Mouse (Mus musculus): ENCODE measurements around the gene Pigm. TPM values are rescaled to one million over a fixed set of nuclear protein-coding genes. Genes with fewer than 3 reads are reported as not detected.

The Pigm gene
- polyA plus RNA-seq, 1 experiment from 2014 or later: 6.6 TPM

- H3K4me3 ChIP-seq: no peak overlapping the region
- H3K9me3 ChIP-seq: no peaks in the 10 kb centered on the region
- ATAC-seq (ENCODE audit: insufficient number of reproducible peaks, insufficient read depth, low FRiP score, low TSS enrichment, low read depth): no peak
- 86% methylated on average over 6 of the region's 6 CpGs for WGBS
- peaks cover 4% of the 10 kb centered on the region; the same call in 1 of the 2 replicates for H3K27me3 ChIP-seq
- no peaks in the 10 kb centered on the region for H3K36me3 ChIP-seq
- no peak overlapping the region for H3K4me2 ChIP-seq
- no peak overlapping the region for H3K27ac ChIP-seq
- peaks cover 16% of the 10 kb centered on the region for H3K4me1 ChIP-seq
- H3K9ac ChIP-seq: no peak overlapping the region
These were observed 37.9 kb downstream of the Pigm start for GRCm38 (mm10) chr1:172414231-172414585.

- 84% methylated on average over 7 of the region's 7 CpGs for WGBS
- Histone ChIP-seq H3K36me3 (no peaks in the 10 kb centered on the region), H3K27me3 (peaks cover 4% of the 10 kb centered on the region; the same call in 1 of the 2 replicates), H3K4me3 (no peak overlapping the region), H3K27ac (no peak overlapping the region), H3K4me2 (no peak overlapping the region), H3K4me1 (peaks cover 13% of the 10 kb centered on the region), H3K9ac (no peak overlapping the region), H3K9me3 (no peaks in the 10 kb centered on the region)
- no peak for ATAC-seq (ENCODE audit: insufficient number of reproducible peaks, insufficient read depth, low FRiP score, low TSS enrichment, low read depth)
These were observed 38.7 kb downstream of the Pigm start for GRCm38 (mm10) chr1:172415061-172415460.

GRCm38 (mm10) chr1:172418173-172418572, 41.8 kb downstream of the Pigm start:
- no peak overlapping the region for H3K4me3 ChIP-seq
- H3K27ac ChIP-seq: no peak overlapping the region
- WGBS: 9% methylated on average over 6 of the region's 6 CpGs
- no peak overlapping the region for H3K9ac ChIP-seq
- H3K27me3 ChIP-seq: peaks cover 4% of the 10 kb centered on the region; the same call in 1 of the 2 replicates
- H3K36me3 ChIP-seq: no peaks in the 10 kb centered on the region
- ATAC-seq (ENCODE audit: insufficient number of reproducible peaks, insufficient read depth, low FRiP score, low TSS enrichment, low read depth): no peak
- no peak overlapping the region for H3K4me2 ChIP-seq
- H3K4me1 ChIP-seq: peaks cover 13% of the 10 kb centered on the region
- no peaks in the 10 kb centered on the region for H3K9me3 ChIP-seq

DNA sequence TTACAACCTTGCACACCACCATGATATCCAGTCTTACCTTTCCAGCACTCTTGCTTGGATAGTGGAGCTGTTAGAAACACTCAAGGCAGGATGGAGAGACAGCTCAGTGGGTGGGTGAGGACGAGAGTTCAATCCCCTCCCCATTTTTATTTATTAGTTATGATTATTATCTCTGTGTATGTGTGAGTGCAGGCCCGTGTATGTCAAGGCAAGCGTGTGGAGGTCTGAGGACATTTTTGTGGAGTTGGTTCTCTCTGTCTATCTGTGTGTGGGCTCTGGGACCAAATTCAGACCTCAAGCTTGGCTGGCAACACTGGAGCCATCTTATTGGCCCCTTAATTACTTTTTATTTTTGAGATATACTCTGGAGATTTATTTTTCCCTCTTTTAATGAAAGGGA, 42.3 kb downstream of the Pigm start:
- WGBS: 40% methylated on average over 3 of the region's 3 CpGs
- no peak for ATAC-seq (ENCODE audit: insufficient number of reproducible peaks, insufficient read depth, low FRiP score, low TSS enrichment, low read depth)

DNA sequence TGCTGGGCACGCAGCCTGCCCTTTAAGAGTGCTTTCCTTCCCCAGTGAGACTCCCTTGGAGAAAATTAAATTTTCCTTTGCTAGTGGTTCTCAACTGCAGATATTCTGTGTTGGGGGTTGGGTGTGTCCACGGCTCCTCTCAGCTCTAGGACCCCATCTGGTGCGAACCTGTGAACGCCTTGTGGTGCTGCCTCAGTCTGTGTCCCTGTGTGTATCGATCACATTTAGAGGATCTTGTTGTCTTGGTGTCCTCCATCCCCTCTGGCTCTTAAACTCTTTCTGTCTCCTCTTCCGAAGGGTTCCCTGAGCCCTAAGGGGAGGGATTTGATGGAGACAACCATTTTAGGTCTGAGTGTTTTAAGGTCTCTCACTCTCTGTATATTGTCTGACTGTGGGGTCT, 43.8 kb downstream of the Pigm start:
- no peak for ATAC-seq (ENCODE audit: insufficient number of reproducible peaks, insufficient read depth, low FRiP score, low TSS enrichment, low read depth)
- Histone ChIP-seq H3K9me3 (no peaks in the 10 kb centered on the region), H3K27ac (no peak overlapping the region), H3K9ac (no peak overlapping the region), H3K4me1 (peaks cover 13% of the 10 kb centered on the region), H3K4me3 (no peak overlapping the region), H3K27me3 (no peaks in the 10 kb centered on the region), H3K4me2 (no peak overlapping the region), H3K36me3 (no peaks in the 10 kb centered on the region)
- WGBS: 87% methylated on average over 6 of the region's 6 CpGs

More for the DNA sequence above, 42.3 kb downstream of the Pigm start:
- Histone ChIP-seq H3K4me3 (no peak overlapping the region), H3K27me3 (peaks cover 4% of the 10 kb centered on the region; the same call in 1 of the 2 replicates), H3K4me1 (peaks cover 13% of the 10 kb centered on the region), H3K9ac (no peak overlapping the region), H3K4me2 (no peak overlapping the region), H3K27ac (no peak overlapping the region), H3K9me3 (no peaks in the 10 kb centered on the region), H3K36me3 (no peaks in the 10 kb centered on the region)

- no peak for ATAC-seq (ENCODE audit: insufficient number of reproducible peaks, insufficient read depth, low FRiP score, low TSS enrichment, low read depth)
- peaks cover 8% of the 10 kb centered on the region for H3K4me1 ChIP-seq
- H3K27ac ChIP-seq: no peak overlapping the region
- no peaks in the 10 kb centered on the region for H3K36me3 ChIP-seq
- 40% methylated on average over 1 of the region's 1 CpGs for WGBS
- H3K27me3 ChIP-seq: no peaks in the 10 kb centered on the region
- H3K4me2 ChIP-seq: no peak overlapping the region
- no peak overlapping the region for H3K4me3 ChIP-seq
- H3K9me3 ChIP-seq: no peaks in the 10 kb centered on the region
- no peak overlapping the region for H3K9ac ChIP-seq
These were observed 47.0 kb downstream of the Pigm start for GRCm38 (mm10) chr1:172423393-172423792.

GRCm38 (mm10) chr1:172426419-172426818, 50.1 kb downstream of the Pigm start:
- Histone ChIP-seq H3K9ac (no peak overlapping the region), H3K9me3 (no peaks in the 10 kb centered on the region), H3K27me3 (no peaks in the 10 kb centered on the region), H3K4me1 (0 out of 2 replicates have a peak, but pooled peaks cover 3% of the 10 kb centered on the region), H3K4me2 (no peak overlapping the region), H3K4me3 (no peak overlapping the region), H3K36me3 (no peaks in the 10 kb centered on the region), H3K27ac (no peak overlapping the region)
- 45% methylated on average over 1 of the region's 1 CpGs for whole genome bisulfite sequencing
- no peak for ATAC-seq (ENCODE audit: insufficient number of reproducible peaks, insufficient read depth, low FRiP score, low TSS enrichment, low read depth)

GRCm38 (mm10) chr1:172427841-172428240, 51.5 kb downstream of the Pigm start:
- 0 out of 2 replicates have a peak, but pooled peaks cover 3% of the 10 kb centered on the region for H3K4me1 ChIP-seq
- no peaks in the 10 kb centered on the region for H3K27me3 ChIP-seq
- no peak for ATAC-seq (ENCODE audit: insufficient number of reproducible peaks, insufficient read depth, low FRiP score, low TSS enrichment, low read depth)
- 88% methylated on average over 3 of the region's 3 CpGs for WGBS
- H3K9me3 ChIP-seq: no peaks in the 10 kb centered on the region
- no peak overlapping the region for H3K4me3 ChIP-seq
- H3K27ac ChIP-seq: no peak overlapping the region
- H3K9ac ChIP-seq: no peak overlapping the region
- H3K4me2 ChIP-seq: no peak overlapping the region
- H3K36me3 ChIP-seq: no peaks in the 10 kb centered on the region

- Histone ChIP-seq H3K27ac (no peak overlapping the region), H3K9ac (no peak overlapping the region), H3K4me2 (no peak overlapping the region), H3K36me3 (no peaks in the 10 kb centered on the region), H3K4me3 (no peak overlapping the region), H3K4me1 (0 out of 2 replicates have a peak, but pooled peaks cover 3% of the 10 kb centered on the region), H3K27me3 (no peaks in the 10 kb centered on the region), H3K9me3 (no peaks in the 10 kb centered on the region)
- WGBS: 69% methylated on average over 1 of the region's 1 CpGs
- no peak for ATAC-seq (ENCODE audit: insufficient number of reproducible peaks, insufficient read depth, low FRiP score, low TSS enrichment, low read depth)
These were observed 52.3 kb downstream of the Pigm start for GRCm38 (mm10) chr1:172428614-172429013.

DNA sequence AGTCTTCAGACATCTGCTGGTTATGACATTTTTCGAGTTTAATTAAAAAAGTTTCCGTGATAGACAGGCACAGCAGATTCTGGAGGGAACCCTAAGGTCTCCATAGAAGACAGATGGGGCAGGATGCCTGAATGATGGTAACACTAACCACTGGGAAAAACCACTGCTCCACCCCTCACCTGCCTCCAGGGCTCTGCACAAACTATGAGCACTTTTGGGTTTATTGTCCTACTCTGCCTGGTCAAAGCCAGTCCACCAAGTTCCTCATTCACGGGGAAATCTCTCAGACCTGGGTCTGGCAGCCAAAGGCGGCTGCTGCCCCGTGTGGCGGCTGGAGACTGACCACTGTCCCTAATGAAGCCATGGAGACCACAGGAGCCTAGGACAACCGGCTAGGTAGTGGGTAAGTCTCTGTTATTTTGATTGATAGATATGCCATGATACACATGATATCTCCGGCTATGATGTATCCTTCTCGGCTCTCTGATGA, 54.4 kb downstream of the Pigm start:
- no peak overlapping the region for H3K4me2 ChIP-seq
- 45% methylated on average over 9 of the region's 9 CpGs for WGBS
- no peaks in the 10 kb centered on the region for H3K9me3 ChIP-seq
- H3K9ac ChIP-seq: no peak overlapping the region
- no peak overlapping the region for H3K27ac ChIP-seq
- H3K4me1 ChIP-seq: 0 out of 2 replicates have a peak, but pooled peaks cover 3% of the 10 kb centered on the region
- no peaks in the 10 kb centered on the region for H3K27me3 ChIP-seq
- no peak for ATAC-seq (ENCODE audit: insufficient number of reproducible peaks, insufficient read depth, low FRiP score, low TSS enrichment, low read depth)
- H3K4me3 ChIP-seq: no peak overlapping the region
- H3K36me3 ChIP-seq: no peaks in the 10 kb centered on the region

- Histone ChIP-seq H3K9ac (no peak overlapping the region), H3K4me1 (0 out of 2 replicates have a peak, but pooled peaks cover 3% of the 10 kb centered on the region), H3K27ac (no peak overlapping the region), H3K36me3 (no peaks in the 10 kb centered on the region), H3K4me2 (no peak overlapping the region), H3K4me3 (no peak overlapping the region), H3K27me3 (no peaks in the 10 kb centered on the region), H3K9me3 (no peaks in the 10 kb centered on the region)
- WGBS: 38% methylated on average over 4 of the region's 4 CpGs
- ATAC-seq (ENCODE audit: insufficient number of reproducible peaks, insufficient read depth, low FRiP score, low TSS enrichment, low read depth): no peak
These were observed 55.7 kb downstream of the Pigm start for GRCm38 (mm10) chr1:172431836-172432586.

GRCm38 (mm10) chr1:172432587-172432955, 56.2 kb downstream of the Pigm start:
- ATAC-seq (ENCODE audit: insufficient number of reproducible peaks, insufficient read depth, low FRiP score, low TSS enrichment, low read depth): no peak
- no peaks in the 10 kb centered on the region for H3K9me3 ChIP-seq
- 0 out of 2 replicates have a peak, but pooled peaks cover 3% of the 10 kb centered on the region for H3K4me1 ChIP-seq
- H3K27me3 ChIP-seq: no peaks in the 10 kb centered on the region
- H3K4me2 ChIP-seq: no peak overlapping the region
- H3K27ac ChIP-seq: no peak overlapping the region
- H3K9ac ChIP-seq: no peak overlapping the region
- no peak overlapping the region for H3K4me3 ChIP-seq
- whole genome bisulfite sequencing: 85% methylated on average over 3 of the region's 3 CpGs
- H3K36me3 ChIP-seq: no peaks in the 10 kb centered on the region
